Mouse (Mus musculus): Measurements from ENCODE around the gene Ibsp. TPM values are rescaled to one million over a fixed set of nuclear protein-coding genes. Genes with fewer than 3 reads are reported as not detected.

Ibsp gene
- total RNA-seq (2014; fragmentation: Nextera tagmentation) (not detected in 2 replicates), total RNA-seq (2017) (0.50 TPM in 1 of 2 replicates, not detected in the other)

DNA sequence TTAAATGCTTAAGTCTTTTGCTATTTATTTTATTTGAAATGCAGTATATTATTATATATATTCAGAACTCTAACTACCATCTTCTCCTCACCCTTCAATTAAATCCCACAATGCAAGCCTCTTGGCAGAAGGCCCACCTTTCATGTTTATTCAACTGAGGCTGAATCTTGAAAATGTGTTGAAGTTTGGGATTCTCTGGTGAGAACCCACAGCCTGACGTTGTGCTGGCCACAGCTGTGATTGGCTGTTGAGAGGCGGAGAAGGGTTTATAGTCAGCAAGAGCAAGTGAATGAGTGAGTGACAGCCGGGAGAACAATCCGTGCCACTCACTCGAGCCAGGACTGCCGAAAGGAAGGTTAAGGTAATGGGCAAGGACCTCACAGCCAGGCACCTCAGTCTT lies at the start of gene Ibsp:
Gene Ibsp, plus strand, starts transcription at position 178 of the 400 bp plus-strand sequence.
- no peak for ATAC-seq (replicated peaks; ENCODE audit: low FRiP score, low TSS enrichment, poor library complexity, severe bottlenecking)

DNA sequence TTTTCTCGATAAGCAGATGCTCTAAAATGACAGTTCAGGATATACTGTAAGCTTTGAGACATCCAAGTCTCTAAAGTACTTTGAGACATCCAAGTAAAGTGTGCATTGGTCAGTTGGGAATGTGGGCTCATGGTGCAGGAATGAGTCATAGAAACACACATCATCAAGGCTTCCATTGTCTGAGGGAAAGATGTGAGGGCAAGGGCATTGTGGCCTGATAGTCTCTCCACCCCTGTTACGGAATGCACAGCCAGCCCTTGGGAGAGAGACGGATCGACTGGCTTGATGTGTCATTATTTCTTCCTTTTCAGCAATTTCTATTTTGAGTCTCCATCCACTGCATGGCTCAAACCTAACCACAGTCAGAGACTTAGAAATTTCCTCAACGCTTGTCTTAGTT lies 47.2 kb upstream of the Ibsp start:
- no peak for ATAC-seq (replicated peaks; ENCODE audit: low FRiP score, low TSS enrichment, poor library complexity, severe bottlenecking)

DNA sequence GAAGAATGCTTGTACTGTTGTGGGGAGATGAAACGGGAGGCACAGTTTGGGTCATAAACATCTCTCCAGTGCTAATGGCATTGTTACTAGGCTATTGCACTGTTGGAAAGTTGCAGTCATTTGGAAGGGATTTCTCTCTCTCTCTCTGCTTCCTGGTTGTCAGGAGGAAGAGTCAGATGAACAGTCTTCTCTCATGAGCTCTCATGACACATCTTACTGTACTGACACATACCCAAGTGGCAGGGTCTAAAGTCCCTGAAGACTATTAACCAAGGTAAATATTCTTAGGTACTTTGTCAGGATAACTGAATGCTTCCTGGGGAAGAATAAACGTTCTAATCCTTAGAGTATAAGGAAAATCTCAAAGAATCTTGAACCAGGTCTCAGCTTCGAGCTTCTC lies 42.4 kb upstream of the Ibsp start:
- no peak for ATAC-seq (replicated peaks; ENCODE audit: low FRiP score, low TSS enrichment, poor library complexity, severe bottlenecking)

DNA sequence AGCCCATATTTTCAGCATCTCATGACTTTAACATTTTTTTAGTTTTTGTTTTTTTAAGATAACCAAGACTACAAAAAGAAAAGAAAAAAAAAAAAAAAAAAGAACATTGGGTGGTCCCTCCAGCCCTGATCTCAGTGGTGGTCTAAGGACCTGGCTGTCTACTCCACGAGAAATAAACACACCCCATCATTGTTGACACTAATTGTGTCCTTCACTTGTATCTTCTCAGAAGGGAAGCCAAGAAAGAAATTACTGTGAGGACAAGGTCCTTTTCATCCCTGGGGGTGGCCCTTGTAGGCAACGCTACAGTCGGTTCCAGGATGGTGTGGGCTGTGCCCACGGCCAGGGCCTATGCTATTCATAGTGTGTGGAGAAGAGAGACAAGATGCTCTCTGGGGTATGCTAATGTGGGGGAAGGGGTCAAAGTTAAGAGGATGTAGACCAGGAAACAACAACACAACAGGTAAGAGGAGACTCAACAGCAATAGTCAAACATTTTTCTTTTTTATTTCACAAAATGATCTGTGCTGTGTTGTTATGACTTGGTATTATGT lies 37.0 kb upstream of the Ibsp start:
- ATAC-seq (replicated peaks; ENCODE audit: low FRiP score, low TSS enrichment, poor library complexity, severe bottlenecking): no peak

DNA sequence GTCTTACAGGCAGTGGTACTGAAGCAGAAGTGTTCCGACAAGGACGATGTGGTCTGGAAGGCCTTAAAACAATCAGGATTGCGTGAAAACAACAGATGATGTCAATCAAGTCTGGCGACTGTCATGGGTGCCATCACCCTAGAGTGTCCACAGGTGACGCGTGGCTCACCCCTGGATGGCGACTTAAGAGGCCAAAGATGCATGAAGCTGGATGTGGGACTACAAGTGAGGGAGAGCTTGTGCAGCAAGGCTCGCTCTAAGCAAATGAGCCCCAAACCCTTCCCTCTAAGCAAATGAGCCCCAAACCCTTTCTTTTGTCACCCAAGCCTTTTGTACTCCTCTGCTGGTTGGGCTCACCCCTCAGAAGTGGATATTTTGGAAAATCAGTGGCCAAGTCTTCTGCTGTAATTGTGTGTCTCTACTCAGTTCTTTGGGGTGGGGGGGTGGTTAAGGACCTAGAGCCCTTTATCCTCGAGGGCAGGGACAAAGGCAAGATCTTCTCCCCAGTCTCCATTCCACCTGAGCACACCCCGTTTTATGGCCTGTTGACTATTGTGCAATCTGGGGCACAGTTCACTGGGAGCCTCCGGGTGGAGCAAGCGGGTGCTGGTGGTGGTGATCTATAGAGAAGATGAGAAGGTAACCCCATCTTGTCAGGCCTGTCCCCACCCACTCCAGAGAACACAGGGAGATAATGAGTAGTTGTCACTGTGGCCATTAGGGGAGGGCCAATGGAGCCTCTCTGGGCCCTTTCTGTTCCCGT lies 35.8 kb upstream of the Ibsp start:
- ATAC-seq (replicated peaks; ENCODE audit: low FRiP score, low TSS enrichment, poor library complexity, severe bottlenecking): no peak

DNA sequence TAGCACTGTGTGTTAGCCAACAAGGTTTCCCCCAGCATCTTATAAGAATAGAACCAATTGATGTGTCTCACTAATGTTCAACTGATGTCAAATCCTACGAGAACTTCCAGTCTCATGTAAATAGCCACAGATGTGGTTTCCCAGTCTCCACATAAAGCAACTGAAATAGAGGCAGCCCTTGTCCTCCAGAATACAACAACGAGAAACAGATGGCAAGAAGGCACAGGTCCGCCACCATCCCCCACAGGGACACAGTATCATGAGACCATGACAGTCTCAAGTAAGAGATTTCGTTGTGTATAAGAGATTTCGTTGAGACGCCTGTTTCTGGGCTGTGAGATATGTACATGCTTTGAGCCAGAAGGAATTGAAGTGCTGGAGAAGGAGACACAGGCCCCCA lies 4.8 kb upstream of the Ibsp start:
- no peak for ATAC-seq (replicated peaks; ENCODE audit: low FRiP score, low TSS enrichment, poor library complexity, severe bottlenecking)

DNA sequence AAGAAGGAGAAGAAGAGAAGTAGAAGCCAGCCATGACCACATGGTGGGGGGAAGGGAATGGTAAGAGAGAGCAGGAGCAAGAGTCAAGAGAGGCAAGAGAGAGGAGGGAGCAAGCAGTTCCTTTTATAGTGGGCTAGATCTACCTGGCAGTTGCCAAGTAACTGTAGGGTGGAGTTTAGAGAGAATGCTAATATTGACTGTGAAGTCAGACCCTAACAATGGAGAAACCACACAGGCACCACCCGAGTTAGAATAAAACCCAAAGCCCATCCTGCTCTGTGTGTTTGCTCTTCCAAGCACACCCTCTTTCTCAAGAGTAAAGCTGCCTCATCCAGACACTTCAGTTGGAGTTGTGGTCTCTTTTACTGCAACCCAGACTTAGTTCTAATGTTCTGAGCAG lies 15.1 kb downstream of the Ibsp start:
- ATAC-seq (replicated peaks; ENCODE audit: low FRiP score, low TSS enrichment, poor library complexity, severe bottlenecking): no peak

DNA sequence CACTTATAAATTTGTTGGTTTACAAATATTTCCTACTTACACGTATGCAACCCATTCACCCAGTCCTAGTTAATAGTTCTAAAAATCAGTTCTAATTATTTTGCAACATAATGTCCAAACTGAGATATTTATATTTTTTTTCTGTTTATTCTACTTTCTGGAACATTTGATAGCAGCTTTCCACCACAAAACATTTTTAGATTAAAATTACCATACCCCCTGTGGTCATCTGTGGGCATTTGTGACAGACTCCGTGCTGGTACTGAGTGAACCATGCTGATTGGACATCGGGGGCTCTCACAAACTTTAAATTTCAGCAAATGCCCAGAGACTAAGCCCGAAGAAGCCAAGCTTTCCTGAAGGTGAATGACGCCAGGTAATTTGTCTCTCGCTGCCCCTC lies 26.1 kb downstream of the Ibsp start, which contains the start of gene Mepe:
Gene Mepe, plus strand, starts transcription at position 301 of the 400 bp plus-strand sequence.
- ATAC-seq (replicated peaks; ENCODE audit: low FRiP score, low TSS enrichment, poor library complexity, severe bottlenecking): no peak

DNA sequence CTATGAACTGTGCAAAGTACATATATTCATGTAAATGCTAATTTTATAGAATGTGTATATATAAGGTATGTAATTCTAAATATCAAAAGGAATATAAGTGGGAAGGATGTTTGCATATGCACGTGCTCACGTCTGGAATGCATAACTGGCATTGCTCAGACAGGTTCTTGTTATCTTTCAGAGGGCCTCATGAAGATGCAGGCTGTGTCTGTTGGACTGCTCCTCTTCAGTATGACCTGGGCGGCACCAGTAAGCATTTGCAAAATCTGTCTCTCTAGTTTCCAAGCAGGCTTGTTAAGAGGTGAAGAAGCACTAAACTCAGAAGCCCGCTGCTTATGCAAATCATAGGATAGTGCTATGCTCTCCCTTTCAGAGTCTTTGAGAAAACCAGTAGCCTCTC lies 27.9 kb downstream of the Ibsp start:
- ATAC-seq (replicated peaks; ENCODE audit: low FRiP score, low TSS enrichment, poor library complexity, severe bottlenecking): no peak

DNA sequence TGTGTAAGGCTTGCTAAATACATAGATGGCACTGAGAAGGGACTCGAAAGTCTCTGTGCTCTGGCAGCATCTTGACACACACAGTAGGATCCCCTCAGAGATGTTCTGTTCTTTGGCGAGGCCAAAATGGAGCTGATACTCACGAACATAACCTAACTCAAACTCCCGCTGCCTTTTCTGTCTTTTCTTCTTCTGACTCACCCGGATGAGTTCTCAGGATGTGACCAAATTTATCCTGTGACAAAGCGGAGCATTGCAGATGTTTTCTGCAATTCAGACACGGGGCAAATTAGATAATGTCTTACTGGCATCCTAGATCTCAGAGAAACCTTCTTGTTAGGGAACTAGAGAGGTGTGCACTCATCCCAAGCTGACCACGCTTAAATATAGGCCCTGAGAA lies 28.4 kb downstream of the Ibsp start:
- no peak for ATAC-seq (replicated peaks; ENCODE audit: low FRiP score, low TSS enrichment, poor library complexity, severe bottlenecking)

DNA sequence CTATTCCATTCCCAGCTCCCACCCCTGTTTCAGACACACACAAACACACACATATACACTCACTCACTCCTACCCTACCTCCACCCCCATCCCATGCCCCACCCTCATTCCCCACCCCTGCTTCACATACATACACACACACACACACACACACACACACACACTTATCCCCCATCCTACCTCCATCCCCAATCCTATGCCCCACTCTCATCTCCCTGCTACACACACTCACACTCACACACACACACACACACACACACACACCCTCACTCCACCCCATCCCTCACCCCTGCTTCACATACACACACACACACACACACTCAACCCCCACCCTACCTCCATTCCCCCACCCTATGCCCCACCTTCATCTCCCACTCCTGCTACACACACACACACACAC lies 28.9 kb downstream of the Ibsp start:
- no peak for ATAC-seq (replicated peaks; ENCODE audit: low FRiP score, low TSS enrichment, poor library complexity, severe bottlenecking)

DNA sequence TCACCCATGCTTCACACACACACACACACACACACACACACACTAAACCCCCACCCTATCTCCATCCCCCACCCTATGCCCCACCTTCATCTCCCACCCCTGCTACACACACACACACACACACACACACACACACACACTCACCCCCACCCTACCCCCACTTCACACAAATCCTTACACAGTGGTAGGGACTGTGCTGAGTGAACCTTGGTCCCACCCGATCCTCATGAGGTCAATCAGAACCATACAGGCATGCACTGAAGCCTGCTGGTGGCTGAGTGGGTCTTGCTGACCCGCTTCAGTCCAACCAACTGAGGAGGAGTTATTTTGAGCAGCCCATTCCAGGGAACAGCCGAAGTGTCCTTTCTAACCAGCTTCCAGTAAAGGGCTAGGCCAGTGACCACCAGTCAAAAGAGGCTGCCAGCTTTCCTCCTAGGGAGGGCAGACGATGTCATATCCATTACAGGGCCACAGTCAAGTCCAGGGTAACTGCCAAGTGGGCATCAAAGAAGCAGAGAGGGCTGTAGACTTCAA lies 29.4 kb downstream of the Ibsp start:
- no peak for ATAC-seq (replicated peaks; ENCODE audit: low FRiP score, low TSS enrichment, poor library complexity, severe bottlenecking)

DNA sequence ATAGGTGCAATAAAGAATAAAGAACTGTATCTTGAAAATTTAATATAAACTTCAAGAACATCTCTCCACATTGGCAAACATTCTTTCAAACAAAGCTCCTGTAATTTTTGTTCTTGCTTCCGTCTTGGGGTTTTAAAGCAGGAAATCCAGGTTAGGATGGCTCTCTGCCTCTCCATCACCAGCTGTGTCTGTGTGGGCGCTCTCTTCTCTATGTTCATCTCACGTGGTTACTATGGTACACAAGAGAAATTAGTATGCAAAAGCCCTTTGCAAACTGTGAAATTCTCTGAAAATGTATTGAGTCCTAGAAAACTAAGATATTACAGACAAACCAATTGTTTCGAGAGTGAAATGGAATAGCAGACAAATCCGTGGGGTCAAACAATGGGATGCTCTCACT lies 30.4 kb downstream of the Ibsp start:
- no peak for ATAC-seq (replicated peaks; ENCODE audit: low FRiP score, low TSS enrichment, poor library complexity, severe bottlenecking)

DNA sequence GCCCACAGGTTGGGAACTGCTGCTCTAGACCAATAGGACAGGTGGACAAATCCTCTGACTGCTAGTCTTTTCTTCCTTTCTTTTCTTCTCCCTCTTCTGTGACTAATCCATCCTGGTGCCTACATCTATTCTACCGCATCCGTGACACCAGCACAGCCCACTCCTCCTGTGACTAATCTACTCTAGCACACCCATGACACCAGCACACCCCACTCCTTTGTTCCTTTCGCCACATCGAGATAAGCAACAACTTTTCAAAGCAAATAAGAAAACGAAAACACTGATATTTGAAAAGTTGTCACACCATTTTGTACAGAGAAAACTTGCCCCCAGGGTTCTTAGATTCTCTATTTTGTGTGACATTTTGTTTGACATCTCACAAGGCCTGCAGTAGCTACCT lies 31.1 kb downstream of the Ibsp start:
- no peak for ATAC-seq (replicated peaks; ENCODE audit: low FRiP score, low TSS enrichment, poor library complexity, severe bottlenecking)

DNA sequence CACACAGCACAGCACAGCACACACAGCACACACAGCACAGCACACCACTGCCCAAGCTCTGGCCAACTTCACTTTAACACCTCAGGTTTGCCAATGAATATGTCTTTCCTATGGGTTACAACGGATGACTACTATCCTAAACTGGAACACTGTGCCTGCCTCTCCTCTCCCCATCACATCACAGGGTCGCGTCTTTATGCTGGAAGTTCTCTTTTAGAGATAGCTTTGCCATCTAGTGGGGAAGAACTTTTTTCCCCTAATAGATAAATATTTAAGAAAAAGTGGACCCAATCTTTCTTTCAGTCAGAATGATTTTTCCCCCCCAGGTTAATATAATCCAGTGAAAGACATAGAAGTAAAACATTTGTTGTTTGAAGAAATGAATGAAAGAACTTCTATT lies 33.3 kb downstream of the Ibsp start:
- ATAC-seq (replicated peaks; ENCODE audit: low FRiP score, low TSS enrichment, poor library complexity, severe bottlenecking): no peak

DNA sequence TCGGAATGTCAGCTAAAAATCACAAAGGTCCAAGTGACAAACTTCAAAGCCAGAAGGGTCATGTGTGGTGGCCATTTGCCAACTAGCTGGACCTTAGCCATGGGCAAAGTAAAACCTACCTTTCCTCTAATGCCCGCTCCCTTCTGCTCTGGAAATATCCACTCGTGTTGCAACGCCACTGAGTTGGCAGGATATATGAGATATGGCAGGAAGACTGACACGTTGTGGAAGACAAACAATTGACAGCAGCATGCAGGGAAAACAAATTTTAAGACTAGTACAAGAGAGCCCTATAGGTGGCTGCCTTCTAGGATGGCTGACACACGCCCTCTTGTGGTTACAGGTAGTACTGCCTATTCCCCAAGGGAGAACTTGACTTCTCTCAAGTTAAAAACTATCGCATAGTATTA lies 34.3 kb downstream of the Ibsp start:
- peak; percentile 89 for ATAC-seq (replicated peaks; ENCODE audit: low FRiP score, low TSS enrichment, poor library complexity, severe bottlenecking)

DNA sequence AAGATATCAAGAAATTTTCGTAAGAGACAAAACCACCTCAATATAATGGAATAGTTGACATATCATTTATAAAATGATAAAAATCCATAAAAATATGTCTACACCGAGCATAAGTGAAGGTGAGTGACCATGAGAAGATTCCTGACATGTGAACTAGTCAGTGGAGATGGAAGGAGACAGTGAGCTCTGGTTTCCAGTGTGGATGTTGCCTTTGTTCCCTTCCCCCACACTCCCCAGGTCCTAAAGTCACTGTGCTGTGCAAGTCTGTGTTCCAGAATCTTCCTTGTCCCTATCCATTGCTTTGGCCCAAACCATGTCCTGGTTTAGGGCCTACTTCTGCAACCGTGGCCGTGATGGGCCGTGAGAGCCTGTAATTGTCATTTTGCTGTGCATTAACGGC lies 34.7 kb downstream of the Ibsp start:
- no peak for ATAC-seq (replicated peaks; ENCODE audit: low FRiP score, low TSS enrichment, poor library complexity, severe bottlenecking)

DNA sequence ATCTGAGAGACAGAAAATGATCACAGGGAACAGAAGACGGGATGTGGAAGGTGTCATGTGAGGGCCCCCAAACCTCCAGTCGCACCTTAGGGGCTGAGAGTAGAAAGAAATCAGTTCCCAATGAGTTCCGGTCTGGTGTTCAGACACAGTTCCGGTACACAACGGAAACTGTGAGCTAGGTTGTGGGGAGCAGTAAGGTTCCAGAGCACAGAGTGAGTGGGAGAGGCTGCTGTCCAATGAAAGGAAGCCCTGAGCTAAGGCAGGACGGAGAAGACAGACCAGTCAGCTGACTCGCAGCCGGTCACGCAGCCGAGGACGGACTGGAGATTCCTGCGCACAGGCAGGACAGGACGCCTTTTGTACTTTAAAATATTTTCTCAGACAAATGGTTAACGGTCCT lies 35.5 kb downstream of the Ibsp start:
- no peak for ATAC-seq (replicated peaks; ENCODE audit: low FRiP score, low TSS enrichment, poor library complexity, severe bottlenecking)

DNA sequence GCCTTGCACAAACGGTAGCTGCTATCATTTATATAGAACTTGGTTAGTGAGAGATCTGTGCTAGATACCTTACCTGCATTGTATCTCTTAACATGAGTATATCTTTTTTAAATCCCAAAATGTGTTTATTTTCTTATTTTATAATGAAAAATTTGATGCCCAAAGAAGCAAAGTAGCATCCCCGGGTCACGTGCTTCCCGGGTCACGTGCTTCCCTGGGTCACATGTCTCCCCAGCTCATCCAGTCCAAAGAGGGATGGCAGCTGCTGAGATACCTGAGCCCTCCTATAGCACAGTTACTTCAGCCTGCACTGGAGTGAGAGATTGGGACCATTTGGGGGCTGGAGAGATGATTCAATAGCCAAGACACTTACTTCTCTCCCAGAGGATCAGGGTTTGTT lies 37.0 kb downstream of the Ibsp start:
- ATAC-seq (replicated peaks; ENCODE audit: low FRiP score, low TSS enrichment, poor library complexity, severe bottlenecking): no peak

DNA sequence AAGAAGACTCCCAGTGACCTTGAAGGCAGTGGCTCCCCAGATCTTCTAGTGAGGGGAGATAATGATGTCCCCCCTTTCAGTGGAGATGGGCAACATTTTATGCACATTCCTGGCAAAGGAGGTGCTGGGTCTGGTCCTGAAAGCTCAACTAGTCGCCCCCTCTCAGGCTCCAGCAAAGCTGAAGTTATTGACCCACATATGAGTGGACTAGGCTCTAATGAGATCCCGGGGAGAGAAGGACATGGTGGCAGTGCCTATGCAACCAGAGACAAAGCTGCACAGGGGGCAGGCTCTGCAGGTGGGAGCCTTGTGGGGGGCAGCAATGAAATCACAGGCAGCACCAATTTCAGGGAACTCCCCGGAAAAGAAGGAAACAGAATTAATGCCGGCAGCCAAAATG lies 38.5 kb downstream of the Ibsp start:
- no peak for ATAC-seq (replicated peaks; ENCODE audit: low FRiP score, low TSS enrichment, poor library complexity, severe bottlenecking)

DNA sequence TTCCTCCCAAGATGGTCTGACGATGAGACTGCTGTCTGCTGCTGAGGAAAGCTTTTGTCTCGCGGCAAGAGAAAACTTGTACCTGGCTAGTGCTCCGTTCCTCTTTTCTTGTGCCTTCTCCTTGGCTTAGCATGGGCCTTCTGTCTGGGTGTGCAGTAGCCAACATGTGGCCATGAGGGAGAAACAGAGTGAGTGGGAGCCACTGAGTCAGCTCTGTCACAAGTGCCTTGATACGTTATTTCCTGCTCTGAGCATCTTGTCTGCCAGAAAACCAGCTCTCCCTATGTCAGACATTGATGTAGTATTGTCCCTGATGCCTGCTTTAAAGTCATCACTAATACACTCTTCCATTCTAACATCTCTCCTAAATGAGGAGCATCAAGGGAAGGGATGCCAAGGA lies 40.0 kb downstream of the Ibsp start:
- no peak for ATAC-seq (replicated peaks; ENCODE audit: low FRiP score, low TSS enrichment, poor library complexity, severe bottlenecking)
